Mouse (Mus musculus) right cerebral cortex, postnatal 4 days (tissue): ENCODE data around the gene Kcnh7.
A peak's percentile ranks its signal among the peaks of the same experiment; 100 is the strongest.

ENCODE experiments used
- DNase-seq: peaks from one replicate; pipeline ENCODE4 v3.0.0-alpha.2; 2022

Kcnh7 gene

DNA sequence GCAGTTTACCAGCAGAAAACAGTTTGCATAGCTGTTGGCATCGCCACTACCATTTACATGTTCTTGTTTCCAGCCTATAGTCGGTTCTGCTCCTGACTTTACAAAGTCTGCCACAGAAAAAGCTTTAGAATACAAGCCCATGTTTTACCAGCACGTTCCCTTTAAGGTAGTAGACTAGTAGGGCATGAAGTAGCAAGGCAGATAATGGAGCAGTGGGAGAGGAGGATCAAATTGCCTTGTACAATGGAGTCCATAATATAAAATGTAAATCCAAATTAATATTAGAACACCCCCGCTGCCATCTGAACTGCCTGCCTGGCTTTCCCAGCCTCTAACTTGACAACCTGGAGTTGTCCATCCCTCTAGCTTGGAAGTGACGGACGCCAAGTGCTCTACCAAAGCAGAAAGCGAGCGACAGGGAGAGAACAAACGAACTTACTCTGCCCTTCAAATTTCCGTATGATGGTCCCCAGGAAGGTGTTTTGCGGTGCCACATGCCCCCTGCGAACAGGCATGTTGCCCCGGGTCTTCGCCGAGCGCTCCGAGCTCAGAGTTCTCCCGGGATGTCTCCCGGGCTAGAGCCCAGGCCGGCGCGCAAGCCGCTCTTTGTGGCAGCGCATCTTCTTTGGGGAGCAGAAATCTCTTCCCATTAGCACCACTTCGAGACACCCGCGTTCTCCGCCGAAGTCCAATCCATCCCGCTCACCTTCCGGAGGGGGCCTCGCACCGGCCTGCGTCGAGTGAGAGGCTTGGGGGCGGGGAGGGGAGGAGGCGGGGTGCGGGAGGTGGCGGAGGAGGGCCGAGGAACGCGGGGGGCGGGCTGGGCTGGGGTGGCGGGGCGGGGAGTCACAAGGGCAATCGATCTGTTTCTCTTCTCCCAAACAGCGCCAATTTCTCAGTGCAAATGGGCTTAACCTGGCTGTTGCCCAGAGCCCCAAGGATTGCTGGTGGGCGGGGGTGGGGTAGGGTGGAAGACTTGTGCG lies at the start of gene Kcnh7:
Kcnh7 (minus strand) TSS at position 725 of the 983 bp plus-strand sequence.
- DNase-seq: peak; percentile 56

DNA sequence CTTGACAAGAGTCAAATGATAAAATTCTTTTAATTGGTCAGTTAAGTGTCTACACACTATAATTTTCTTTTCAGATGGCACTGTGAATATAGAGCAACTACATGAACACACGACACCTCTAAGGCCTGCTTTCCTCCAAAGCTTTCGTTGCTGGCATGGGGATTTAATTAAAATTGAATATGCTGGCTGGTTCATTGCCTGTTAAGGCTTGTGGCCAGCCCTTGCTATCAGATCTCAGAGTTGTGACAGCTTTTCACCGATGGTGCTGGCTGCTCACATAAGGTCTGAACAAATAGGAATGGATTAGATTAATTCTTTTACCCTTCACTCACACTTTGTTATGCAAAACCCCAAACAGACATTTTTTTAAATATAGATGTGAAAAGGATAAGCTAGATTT lies 23.3 kb upstream of the Kcnh7 start:
- DNase-seq: no peak

DNA sequence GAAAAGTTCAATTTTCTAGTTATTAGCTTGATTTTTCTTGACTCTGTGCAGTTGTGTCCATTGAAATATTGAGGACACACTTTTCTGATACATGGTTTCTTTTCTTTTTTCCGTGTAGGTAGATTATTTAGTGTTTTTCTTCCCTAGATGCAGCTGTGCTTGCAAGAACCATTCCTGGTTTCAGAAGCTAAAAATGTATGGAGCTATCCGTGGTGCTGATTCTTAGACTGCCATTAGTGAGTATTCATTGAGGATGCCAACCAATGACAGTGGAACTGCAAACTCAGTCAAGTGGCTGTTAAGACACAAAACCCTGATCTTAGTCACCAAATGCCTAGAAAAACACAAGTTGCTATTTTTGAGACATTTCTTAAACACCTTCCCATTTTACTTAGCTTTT lies 1.9 kb upstream of the Kcnh7 start:
- no peak for DNase-seq

DNA sequence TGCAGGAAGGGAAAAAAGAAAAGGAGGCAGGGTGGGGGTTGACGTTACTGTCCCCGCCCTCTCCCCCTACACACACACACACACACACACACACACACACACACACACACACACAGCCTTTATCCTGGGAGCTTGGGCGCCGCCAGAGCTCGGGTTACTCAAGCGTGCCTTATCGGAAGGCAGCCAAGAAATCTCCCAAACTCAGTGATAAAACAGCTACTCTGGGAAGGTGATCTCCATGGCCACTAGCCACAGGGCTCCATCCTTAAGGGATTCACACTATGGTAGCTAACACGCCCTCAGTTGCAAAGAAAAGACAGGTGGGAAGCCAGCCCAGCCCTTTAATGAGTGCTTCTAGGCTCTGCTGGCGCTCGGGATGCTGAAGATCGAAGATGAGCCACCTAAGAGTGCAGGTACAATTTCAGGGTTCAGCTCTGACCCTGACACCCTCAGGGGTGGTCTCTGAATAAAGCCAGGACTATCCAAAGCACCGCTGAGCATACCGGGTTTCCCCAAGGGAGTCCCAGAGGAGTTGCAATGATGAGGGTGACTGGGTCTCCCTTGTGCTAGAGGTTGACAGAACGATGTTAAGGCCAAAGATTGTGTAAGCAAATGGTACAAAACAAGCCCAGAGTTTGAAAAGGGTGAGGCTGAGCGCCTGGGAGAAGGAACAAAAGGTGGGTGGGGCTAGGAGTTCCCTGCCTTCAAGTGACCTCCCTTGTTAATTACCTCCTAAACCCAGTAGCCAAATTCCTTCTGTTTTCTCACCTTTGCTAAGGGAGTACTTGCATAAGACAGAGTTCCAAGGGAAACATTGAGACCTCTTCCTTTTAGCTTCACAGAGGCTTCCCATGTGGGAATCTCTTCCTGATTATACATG lies 704 bp upstream of the Kcnh7 start:
- peak; percentile 52 for DNase-seq

DNA sequence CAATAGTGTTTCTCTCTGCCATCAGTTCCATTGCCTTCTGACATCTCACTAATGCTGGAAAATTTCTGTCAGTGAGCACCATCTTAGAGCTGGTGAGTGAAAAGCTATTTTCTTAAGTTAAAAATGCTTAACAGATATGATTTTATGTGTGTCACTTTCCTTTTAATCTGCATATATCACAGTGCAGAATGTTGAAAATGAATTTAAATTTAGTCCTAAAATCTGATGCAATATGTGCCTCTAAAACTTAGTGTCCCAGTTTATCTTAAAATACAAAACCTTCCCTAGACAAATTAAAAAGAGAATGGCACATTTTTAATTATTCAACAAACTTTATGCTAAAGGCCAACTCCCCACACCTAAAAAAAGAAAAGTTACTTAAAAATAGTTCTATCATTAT lies 30.4 kb downstream of the Kcnh7 start:
- no peak for DNase-seq

DNA sequence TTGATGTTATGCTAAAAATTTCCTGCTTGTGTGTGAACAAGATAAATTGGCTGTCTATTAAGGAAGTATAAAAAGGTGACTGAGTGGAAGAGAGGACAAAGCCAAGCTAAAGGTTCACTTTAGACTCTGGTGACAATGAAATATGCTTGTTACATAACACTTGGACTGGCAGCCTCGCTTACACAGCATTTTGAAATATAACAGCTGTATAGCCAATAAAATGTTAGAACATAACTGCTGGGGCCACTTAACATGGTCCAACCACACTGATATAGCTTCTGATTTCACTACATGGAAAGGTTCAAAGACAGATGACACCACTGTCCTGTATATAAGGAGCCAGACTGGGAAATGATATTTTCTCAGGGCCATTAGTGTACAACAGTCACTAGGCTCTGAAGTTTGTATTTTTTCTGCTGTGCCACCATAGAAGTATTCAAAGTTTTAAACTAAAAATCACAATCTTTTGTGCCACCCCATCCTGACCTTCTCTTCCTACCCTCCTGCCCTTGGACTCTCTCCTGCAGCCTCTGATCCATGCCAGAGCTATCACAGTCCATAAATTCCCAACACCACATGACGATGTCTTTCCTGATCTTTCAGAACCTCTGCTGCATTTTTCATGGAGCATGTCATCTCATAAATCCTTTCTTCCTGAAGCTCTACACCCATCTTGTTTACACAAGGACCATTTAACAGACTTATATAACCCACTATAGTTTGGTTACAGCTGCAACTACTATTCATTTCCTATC lies 56.1 kb downstream of the Kcnh7 start:
- DNase-seq: no peak

DNA sequence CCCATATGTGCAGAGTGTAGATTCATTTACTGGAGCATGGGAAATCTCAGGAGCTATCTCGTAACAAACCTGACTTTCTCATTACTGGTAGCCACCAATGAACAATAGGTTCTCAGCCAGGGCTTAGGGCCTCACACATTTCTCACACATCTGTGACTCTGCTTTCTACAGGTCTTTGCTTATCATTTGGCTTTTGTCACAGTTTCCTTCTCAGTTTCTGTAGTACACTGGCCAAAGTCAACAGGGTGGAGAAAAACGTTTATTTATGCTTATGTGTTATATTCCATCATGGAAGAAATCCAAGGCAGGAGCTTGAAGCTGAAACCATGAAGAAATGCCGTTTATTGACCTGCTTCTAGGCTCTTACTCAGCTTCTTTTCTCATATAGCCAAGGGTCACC lies 63.8 kb downstream of the Kcnh7 start:
- DNase-seq: no peak

DNA sequence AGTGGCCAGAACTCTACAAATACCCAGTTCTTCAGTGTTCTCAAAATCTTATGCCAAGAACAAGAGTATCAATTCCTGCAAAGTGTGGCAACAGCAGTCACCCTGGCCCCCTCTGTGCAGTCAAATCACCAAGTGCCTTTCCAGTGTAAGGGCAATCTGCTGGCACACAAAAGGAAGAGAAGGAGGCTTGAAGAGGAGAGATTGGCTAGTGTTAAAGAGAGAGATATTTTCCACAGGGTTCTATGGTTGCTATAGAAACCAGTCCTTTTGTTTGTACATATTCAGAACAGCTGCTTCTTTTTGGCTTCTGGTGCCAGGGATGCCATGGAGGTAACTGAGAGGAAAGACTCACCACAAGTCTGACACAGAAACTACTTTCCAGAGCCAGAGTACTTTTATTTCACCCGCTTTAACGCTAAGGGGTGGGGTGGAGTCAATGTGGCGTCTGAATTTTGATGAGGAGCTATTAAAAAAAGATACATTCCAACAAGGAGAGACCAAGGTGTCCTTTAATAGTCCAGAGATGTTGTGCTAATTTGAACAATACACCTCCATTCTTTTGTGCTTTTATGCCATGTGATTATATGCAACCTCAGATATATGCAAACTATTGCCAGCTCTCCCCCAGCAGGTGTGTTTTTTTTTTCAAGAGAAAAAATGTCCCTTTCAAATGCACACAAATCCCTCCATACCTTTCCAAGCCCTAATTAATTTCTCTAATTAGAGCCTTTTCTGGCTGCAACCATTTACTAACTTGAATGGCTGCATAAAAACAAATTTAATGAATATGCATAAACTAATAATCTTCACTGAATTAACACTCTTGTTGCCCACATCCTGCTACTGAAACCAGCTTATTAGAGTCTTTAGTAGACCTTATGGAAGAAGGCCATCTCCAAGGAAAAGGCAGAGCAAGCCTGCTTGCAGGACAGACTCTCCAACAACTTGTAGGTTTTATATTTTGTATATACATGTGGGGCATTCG lies 66.6 kb downstream of the Kcnh7 start:
- no peak for DNase-seq

DNA sequence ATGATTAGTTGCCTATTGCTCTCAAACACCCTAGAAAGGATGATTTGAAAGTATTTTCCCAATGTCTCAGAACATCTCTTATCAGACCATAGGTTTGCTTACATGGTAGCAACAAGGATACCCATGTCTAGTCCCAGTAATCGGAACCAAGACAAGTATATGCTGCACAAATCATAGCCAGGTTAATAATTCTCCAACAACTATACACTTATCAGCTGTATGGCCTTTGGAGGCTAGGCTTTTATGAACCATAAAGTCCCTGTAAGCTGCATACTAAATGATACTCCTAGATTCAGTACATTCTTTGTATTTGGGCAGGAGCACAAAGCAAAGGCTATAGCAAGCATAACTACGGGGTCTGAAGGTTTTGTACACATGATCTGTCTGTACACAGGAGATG lies 78.1 kb downstream of the Kcnh7 start:
- no peak for DNase-seq

DNA sequence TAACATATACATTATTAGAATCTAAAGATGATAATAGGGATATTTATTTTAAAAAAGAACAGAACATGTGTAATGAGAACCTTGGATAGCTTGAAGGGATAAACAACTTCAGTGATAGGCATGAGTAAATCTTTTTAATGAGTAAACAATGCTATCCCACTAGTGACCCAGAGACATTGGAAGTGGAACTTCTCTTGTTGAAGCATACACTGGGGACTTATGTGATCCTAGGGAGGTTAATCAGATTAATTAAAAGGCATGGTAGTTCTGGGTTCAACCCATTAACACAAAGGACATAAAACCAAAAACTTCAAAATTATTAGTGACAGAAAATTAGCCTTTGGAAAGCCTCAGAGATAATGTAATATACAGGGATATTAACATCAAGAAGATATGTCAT lies 84.4 kb downstream of the Kcnh7 start:
- DNase-seq: no peak

DNA sequence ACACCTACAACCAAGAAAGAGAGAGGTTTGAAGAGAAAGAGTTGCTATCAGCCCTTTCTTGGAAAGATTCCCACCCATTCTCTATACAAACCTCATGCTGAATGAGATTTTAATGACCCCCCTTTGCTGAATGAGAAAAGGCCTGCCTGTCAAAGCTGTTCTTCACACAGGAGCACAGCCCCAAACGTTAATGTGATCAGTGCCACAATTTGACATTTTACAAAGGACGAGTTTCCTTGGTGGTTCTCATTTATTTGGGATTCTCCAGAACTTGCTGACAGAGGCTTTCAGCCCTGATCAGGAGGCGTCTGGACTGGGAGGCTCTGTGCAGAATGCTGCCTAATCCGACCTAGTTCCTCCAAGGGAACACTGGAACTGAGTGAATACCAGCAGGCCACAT lies 92.3 kb downstream of the Kcnh7 start:
- DNase-seq: no peak

DNA sequence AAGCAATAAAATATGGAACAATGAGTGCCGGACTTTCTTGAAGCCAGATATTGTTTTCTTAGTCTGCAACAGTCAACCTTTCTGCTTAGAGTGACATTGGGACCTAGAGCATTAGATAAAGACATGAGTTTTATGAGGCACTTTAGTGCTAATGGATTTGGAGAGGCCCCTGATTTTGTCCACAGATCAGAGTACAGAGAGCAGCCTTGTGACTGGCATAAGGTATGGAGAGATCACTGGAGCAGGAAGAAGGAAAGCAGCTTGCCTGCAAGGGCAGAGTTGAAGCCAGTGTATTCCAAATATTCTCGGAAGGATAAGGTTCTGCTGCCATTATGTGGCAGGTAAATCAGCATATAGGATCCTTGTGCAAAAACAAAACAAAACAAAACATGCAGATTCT lies 93.6 kb downstream of the Kcnh7 start:
- DNase-seq: no peak

DNA sequence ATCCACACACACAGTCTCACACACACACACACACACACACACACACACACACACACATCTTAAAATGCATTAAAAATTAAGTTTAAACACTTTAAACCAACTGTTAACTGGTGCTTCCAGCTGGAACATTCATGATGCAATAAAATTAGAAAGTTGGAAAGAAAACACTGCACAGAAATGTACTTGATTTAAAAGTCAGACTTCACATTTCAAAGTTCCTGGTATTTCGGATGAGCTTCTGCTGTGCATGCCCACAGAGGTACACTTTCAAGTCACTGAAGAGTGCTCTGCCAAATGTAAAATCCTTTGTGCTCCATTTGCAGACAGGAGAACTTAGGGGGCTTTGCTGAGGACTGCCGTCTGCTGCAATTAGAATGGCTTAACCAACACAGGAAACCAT lies 125.7 kb downstream of the Kcnh7 start:
- DNase-seq: no peak

DNA sequence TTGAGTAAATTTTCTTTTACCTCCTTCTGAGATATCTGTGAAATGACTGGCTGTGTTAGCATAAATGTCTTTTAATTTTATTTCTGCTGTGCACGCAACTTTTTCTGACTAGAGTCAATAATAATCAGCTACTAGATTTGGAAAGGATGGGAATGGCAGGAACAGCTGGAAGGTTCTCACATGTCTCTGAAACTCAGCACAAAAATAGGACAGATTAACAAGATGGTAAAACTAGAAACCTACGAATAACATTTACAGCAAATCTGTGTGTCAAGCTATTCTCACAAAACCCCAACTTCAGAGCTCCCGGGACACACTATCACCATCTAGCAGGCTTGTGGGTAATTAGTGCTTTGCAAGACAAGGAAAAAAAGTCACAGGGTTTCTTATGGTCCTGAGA lies 134.2 kb downstream of the Kcnh7 start:
- no peak for DNase-seq

DNA sequence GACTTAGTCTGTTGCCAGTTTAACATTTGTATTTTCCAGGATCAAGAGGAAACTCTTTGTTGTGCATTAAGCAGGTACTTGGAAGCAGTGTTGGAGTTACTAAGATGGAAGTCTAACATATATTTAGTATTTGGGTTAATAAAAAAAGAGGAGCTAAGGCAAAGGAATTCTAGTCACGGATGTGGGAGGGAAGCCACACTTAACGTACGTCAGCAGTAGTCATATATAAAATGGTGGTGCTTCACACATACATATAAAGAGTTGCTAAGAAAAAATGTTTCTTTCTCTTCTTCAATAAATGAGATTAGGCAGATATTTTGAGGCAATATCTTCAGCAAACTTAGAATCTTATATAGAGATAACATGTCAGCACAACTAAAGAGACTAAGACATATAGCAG lies 144.4 kb downstream of the Kcnh7 start:
- no peak for DNase-seq

DNA sequence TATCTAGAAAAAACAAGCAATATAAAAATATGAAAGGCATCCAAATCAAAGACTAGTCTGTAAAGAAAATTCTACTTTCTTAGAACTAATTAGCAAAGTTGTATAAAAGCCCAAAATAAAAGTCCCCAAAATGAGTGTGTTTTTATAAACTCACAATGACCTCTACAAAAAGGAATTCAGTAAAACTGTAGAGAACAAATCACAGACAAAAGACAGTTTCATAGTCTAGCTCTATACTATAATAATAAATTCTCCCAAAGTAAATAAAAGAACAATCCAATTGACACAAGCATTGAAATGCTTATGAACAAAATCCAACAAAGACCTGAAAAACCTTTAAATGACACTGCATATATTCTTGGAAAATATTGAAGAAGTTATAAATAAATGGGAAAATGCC lies 169.2 kb downstream of the Kcnh7 start:
- DNase-seq: no peak

DNA sequence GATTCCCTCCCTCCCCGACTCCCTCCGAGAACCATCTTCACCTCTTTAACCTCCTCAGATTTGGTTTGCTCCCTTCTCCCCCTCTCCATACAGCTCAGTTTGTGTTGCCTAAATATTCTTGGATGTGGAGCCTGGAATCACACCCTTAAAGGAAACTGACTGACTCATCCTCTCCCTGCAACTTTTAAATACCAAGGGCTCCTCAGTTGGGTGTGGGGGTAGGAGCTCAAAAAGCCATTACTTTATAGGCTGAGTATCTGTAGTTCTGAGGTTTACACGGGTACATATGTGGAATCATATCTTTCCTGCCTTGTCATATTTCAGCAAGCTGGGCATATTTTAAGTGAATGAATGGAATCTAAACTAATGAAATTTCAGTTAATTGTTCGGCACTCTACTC lies 174.9 kb downstream of the Kcnh7 start:
- no peak for DNase-seq

DNA sequence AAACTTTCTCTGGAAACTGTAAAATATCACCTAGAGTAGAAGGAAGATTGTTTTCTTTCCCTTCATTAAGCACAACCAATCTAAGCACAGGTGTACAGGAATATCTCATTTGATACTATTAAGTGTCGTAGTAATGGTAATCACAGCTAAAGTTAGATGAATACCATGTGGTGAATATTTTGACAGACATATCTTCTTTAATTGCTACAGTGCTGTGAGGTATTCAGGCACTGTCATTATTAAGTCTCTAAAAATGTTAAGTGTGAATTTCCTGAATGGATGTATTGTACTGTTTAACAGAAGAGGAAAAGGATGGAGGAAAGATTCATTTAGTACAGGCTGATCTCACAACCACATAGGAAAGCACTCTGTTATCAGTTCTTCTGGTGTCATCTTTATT lies 181.3 kb downstream of the Kcnh7 start:
- no peak for DNase-seq

DNA sequence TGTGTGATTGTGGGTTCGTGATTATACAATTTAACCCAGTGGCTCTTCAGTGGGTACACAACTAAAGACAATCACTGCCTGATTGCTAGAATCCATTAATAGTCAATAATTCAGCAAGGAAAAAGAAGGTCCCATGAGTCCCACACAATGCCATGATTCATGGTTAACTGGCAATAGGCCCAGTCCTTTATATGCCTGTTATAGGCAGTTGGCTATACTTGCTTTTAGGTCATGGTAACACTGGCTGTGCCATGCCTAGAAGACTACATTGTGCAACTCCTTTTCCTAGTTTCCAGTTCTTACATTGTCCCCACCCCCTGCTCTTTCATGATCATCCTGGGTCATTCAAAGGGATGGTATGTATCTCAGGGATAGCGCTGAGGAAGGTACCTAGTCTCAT lies 186.4 kb downstream of the Kcnh7 start:
- DNase-seq: no peak

DNA sequence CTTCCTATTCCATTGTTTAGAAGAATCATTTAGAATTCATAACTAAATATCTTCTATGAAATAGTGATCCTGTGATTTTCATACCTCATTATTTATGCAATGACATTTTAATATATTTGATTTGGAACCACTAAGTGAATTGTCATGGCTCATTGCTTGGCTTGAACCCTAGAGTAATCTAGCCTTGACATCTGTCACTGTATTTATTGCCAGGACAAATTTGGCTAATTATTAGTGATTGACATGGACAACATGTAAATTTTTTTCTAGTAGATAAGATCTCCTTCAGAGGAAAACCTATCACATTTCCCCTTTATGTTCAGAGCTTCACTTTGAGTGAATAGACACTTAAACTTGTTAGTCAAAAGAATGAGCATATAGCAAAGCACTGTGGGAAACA lies 195.5 kb downstream of the Kcnh7 start:
- DNase-seq: no peak

DNA sequence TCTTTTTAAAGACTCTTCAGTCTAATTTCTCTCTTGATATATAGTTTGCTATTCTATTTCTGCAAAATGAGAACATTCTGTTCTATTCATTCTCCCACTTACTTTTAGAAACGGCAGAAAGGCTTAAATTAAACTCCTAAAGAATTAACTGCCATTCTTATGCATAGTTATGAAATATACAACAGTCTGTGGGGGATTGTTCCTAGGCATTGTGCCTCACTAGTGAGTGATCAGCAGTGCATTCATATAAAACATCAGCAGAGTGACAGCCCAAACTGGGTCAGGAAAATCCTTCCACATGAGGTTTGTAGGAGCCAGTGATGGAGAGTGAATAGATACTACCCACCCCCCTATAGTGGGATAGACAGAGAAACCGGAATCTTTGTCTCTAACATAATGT lies 200.2 kb downstream of the Kcnh7 start:
- DNase-seq: no peak
